ENCODE assay signal across 9 mouse cellular contexts in the genomic region with DNA sequence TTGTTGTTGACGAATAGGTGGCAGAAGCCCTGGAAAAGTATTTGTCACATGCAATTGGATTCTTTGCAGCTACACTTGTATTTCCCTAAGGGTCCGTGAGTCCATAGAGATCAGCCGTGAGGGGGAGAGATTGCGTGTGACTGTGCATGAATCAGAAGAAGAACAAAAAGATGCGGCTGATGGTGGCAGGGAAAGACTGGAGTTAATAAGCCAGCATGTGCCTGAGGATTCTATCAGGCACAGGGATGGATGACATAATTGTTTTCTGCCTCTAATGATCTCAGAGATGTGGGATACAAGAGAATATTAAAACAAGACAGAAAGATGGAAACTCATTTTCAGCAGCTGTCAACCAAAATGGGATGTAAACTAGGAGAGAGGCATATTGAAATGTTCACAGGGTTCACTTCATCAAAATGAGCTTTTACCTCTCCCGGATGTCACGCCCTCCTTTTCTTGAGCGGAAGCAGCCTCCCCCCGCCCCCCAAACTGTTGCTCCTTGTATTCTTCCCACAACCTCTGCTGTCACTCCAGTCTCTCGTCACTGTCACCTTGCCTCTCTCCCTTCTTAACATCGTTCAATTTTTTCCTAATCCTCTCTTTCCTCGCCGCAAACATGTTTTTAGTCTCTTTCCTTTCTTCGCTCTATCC.
DNase-seq lines count a peak whose midpoint lies in the region; ATAC-seq lines count a peak whose summit lies in the region.
"Had no signal": no experiment of that assay in that cellular context is flagged by ENCODE, and none has a peak within 500 bp of the region (broad histone marks: within the 10 kb centered on the region; RNA-seq: fewer than 3 reads in every experiment).

No protein-coding gene starts in this region.

- no peaks in the 10 kb centered on the region for H3K9me3 ChIP-seq in kidney, embryonic 16.5 days (ENCODE audit: low read length)
- no peaks in the 10 kb centered on the region for H3K9me3 ChIP-seq in heart, embryonic 11.5 days (replicated peaks; ENCODE audit: control insufficient read depth, low read length)
- H3K9me3 ChIP-seq in liver, embryonic 12.5 days (replicated peaks): no peaks in the 10 kb centered on the region
- no peaks in the 10 kb centered on the region for H3K9me3 ChIP-seq in stomach, embryonic 15.5 days

- peak overlapping the region; percentile 95; the same call in 1 of the 2 replicates for H3K27ac ChIP-seq in kidney, embryonic 16.5 days (ENCODE audit: low read length)
- H3K27ac ChIP-seq in heart, embryonic 11.5 days (ENCODE audit: low read depth, low read length): peak overlapping the region; percentile 96; the same call in 1 of the 2 replicates
- H3K27ac ChIP-seq in liver, embryonic 12.5 days: no peak overlapping the region
- H3K27ac ChIP-seq in stomach, embryonic 15.5 days: 0 out of 2 replicates have a peak overlapping the region, but pooled peaks have one; percentile 93

- intact Hi-C loops in gastrocnemius, postnatal 36 days (cut with DNase I): loop anchor here (10.0 kb wide), 2 partner anchors 595 to 1875 kb away; a partner anchor contains a TSS

- no peaks in the 10 kb centered on the region for H3K27me3 ChIP-seq in kidney, embryonic 16.5 days (ENCODE audit: insufficient read depth, low read length)
- no peaks in the 10 kb centered on the region for H3K27me3 ChIP-seq in heart, embryonic 11.5 days (ENCODE audit: control insufficient read depth, insufficient read depth, low read length)
- H3K27me3 ChIP-seq in liver, embryonic 12.5 days (replicated peaks): 0 out of 2 replicates have a peak, but pooled peaks cover 4% of the 10 kb centered on the region
- H3K27me3 ChIP-seq in stomach, embryonic 15.5 days (replicated peaks): no peaks in the 10 kb centered on the region

- peak; percentile 41 for ATAC-seq in kidney, embryonic 16.5 days (ENCODE audit: low FRiP score, low TSS enrichment)
- ATAC-seq in heart, embryonic 11.5 days (replicated peaks; ENCODE audit: insufficient number of reproducible peaks, low FRiP score, low TSS enrichment): no peak
- no peak for ATAC-seq in liver, embryonic 12.5 days
- no peak; the same call in 1 of the 2 replicates for ATAC-seq in stomach, embryonic 15.5 days (ENCODE audit: insufficient read depth, low FRiP score, low read depth)
- no peak for ATAC-seq in megakaryocyte-erythroid progenitor cell, adult 5-6 weeks (replicated peaks; ENCODE audit: low FRiP score, low TSS enrichment, poor library complexity, severe bottlenecking)

- H3K4me3 ChIP-seq in kidney, embryonic 16.5 days (ENCODE audit: low read length): peak overlapping the region; percentile 57
- H3K4me3 ChIP-seq in heart, embryonic 11.5 days (ENCODE audit: low read depth, low read length): peak overlapping the region; percentile 57
- H3K4me3 ChIP-seq in liver, embryonic 12.5 days: peak overlapping the region; percentile 47
- H3K4me3 ChIP-seq in stomach, embryonic 15.5 days (replicated peaks): peak overlapping the region; percentile 56

- H3K36me3 ChIP-seq in kidney, embryonic 16.5 days (ENCODE audit: insufficient read depth, low read length): no peaks in the 10 kb centered on the region
- no peaks in the 10 kb centered on the region for H3K36me3 ChIP-seq in heart, embryonic 11.5 days (ENCODE audit: control insufficient read depth, insufficient read depth, low read length)
- no peaks in the 10 kb centered on the region for H3K36me3 ChIP-seq in liver, embryonic 12.5 days
- H3K36me3 ChIP-seq in stomach, embryonic 15.5 days: no peaks in the 10 kb centered on the region
- H3K36me3 ChIP-seq: G1E had no signal

- WGBS in kidney, embryonic 16.5 days: 35% methylated on average over 13 of the region's 14 CpGs
- 44% methylated on average over 14 of the region's 14 CpGs for WGBS in heart, embryonic 11.5 days (ENCODE audit: insufficient replicate concordance)
- WGBS in liver, embryonic 12.5 days (ENCODE audit: insufficient replicate concordance): 40% methylated on average over 14 of the region's 14 CpGs
- WGBS in stomach, embryonic 15.5 days: 37% methylated on average over 14 of the region's 14 CpGs

- 0 out of 2 replicates have a peak, but pooled peaks cover 5% of the 10 kb centered on the region for H3K4me1 ChIP-seq in kidney, embryonic 16.5 days (ENCODE audit: insufficient read depth, low read length)
- no peaks in the 10 kb centered on the region for H3K4me1 ChIP-seq in heart, embryonic 11.5 days (ENCODE audit: control insufficient read depth, insufficient read depth, low read length)
- H3K4me1 ChIP-seq in liver, embryonic 12.5 days: peaks cover 5% of the 10 kb centered on the region; the same call in 1 of the 2 replicates
- no peaks in the 10 kb centered on the region for H3K4me1 ChIP-seq in stomach, embryonic 15.5 days

- H3K4me2 ChIP-seq in kidney, embryonic 16.5 days (replicated peaks; ENCODE audit: low read depth, low read length): peak overlapping the region; percentile 87
- peak overlapping the region; percentile 85 for H3K4me2 ChIP-seq in heart, embryonic 11.5 days
- H3K4me2 ChIP-seq in liver, embryonic 12.5 days: peak overlapping the region; percentile 65
- H3K4me2 ChIP-seq in stomach, embryonic 15.5 days: peak overlapping the region; percentile 93

- H3K9ac ChIP-seq in kidney, embryonic 16.5 days (replicated peaks; ENCODE audit: low read length): peak overlapping the region; percentile 83
- peak overlapping the region; percentile 88 for H3K9ac ChIP-seq in heart, embryonic 11.5 days (ENCODE audit: low read depth, low read length)
- no peak overlapping the region for H3K9ac ChIP-seq in liver, embryonic 12.5 days
- H3K9ac ChIP-seq in stomach, embryonic 15.5 days: 0 out of 2 replicates have a peak overlapping the region, but pooled peaks have one; percentile 2

- no peak for DNase-seq in kidney, postnatal 36 days
- peak; percentile 54 for DNase-seq in brain, embryonic 18.5 days (ENCODE audit: low read depth, low spot score)
- DNase-seq in gastrocnemius, postnatal 36 days: no peak
